Mouse (Mus musculus) left cerebral cortex, adult 11 months (tissue): Measurements from ENCODE around the gene Ugt1a10.
"Not testable (repeated sequence)": the region's sequence is repeated elsewhere in the genome, so short reads cannot be mapped to it uniquely, and the experiment has no call there.

Source experiments
- DNase-seq: peaks from one replicate; pipeline ENCODE4 v3.0.0; 2022; ENCODE audit warnings: low spot score

Ugt1a10 gene

DNA sequence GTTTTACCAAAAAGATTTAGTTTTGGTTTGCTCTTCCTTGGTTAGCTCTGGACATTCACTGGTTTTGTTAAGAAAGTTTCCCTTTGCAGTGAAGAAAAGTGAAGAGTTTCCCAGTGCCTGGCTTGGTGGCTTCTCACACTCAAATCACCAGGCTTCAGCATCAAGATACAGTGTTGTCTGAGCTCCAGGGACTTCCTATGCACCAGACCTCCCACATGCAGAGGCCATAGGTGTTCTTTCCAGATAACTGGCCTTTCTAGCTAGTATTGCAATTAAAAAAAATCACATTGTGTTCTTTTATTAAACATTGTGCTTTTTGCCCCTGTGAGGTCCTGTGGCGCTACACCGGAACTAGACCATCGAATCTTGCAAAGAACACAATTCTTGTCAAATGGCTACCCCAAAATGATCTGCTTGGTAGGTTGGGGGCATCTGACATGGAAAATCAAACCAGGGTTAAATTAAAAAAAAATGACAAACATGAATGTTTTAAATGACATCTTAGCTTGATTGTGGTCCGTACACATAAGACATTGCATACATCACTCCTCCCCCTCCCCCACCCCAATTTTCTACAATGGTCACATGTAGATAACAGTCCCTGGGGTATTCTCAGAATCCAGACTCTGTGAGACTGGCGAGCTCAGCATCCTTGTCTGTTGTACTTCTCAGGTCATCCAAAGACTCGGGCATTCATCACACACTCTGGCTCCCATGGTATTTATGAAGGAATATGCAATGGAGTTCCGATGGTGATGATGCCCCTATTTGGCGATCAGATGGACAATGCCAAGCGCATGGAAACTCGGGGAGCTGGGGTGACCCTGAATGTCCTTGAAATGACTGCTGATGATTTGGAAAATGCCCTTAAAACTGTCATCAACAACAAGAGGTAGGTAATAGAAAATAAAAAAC, 160.5 kb downstream of the Ugt1a10 start:
- DNase-seq = no peak

DNA sequence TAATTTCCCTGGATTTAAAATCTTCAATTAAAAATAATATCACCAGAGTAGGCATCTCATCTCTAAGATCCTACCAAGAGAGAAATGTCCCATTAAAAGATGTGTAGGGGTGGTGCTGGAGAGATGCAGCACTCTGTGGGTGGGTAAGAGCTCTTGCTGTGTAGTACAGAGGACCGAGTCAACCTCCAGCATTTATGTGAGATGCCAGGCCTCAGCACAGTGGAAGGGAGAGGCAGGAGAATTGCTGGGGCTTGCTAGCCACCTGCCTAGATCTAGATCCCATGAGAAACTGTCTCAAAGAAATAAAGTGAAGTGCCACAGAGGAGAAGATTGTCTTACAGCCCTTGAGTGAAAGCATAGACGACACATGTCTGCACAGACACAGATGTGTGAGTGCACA, 161.4 kb downstream of the Ugt1a10 start:
- no peak for DNase-seq

DNA sequence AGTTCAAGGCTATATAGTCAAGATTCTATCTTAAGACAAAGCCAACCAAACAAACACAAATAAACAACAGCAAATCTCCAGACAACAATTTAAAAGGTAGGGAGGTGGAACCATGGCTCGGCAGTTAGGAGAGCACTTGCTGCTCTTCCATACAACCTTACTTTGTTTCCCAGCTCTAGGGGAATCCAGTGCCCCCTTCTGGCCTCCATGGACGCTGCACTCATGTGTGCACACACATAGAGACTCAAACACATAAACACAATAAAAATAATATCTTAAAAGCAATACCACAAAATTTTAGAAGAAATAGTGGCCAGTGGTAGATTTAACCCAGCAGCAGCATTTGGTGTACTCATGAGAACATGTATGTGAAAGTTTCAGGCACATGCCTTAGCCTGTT, 162.0 kb downstream of the Ugt1a10 start:
- DNase-seq = no peak

DNA sequence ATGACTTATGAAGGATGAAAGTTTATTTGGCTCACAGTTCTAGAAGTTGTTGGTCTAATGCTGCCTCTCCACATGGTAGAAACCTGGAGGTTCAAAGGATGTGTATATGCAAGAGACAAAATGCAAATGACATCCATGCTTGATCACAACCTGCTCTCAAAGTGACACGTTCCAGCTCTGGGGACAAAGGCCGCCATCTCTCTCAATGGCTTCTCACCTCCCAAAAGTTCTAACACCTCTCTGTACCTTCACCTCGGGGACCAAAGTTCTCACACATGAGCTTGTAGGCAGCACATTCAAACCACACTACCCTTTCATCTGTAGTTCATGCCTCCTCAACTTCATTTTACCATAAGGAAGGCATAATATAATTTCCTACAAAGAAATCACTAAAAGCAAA, 162.4 kb downstream of the Ugt1a10 start:
- DNase-seq = no peak

DNA sequence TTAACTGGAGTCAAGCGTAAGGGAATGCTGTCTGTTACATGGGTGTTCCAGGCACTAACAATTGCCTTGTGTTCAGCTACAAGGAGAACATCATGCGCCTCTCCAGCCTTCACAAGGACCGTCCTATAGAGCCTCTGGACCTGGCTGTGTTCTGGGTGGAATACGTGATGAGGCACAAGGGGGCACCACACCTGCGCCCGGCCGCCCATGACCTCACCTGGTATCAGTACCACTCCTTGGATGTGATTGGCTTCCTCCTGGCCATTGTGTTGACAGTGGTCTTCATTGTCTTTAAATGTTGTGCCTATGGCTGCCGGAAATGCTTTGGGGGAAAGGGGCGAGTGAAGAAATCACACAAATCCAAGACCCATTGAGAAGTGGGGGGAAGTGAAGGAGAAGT, 162.9 kb downstream of the Ugt1a10 start:
- DNase-seq = no peak

DNA sequence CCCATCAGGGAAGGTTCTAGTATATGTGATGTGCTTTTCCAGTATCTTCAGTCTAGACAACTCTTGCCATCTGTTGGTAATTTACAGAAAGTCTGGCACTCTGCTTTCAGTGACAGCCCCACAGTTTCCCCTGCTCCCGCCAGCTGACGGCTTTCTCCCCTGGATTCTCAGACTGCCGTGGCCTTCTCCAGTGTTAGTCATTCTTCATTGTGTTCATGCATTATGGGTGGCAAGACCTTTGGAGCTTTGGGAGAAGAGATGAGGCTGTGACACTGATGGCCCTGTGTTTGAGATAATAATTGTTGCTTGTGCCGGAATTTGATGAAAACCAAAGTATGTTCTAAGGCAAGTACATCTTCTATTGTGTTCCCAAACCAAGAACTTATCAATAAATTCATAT, 163.4 kb downstream of the Ugt1a10 start:
- DNase-seq = no peak

DNA sequence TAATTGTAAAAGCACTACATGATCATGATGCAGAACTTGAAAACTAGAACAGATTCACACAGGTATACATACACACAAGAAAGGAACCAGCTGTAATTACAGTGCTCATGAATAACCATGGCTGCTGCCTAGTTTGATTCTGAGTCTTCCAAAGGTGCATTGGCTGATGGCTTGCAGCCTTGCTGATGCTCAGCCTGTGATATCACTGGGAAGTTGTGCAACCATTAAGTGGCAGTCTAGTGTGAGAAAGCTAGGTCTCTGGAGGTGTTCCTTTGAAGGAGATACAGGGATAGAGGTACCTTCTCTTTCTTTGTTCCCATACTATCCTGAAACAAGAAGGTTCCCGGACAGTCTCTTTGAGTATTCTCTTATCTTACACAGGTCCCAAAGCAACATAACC, 163.9 kb downstream of the Ugt1a10 start:
- DNase-seq = no peak

DNA sequence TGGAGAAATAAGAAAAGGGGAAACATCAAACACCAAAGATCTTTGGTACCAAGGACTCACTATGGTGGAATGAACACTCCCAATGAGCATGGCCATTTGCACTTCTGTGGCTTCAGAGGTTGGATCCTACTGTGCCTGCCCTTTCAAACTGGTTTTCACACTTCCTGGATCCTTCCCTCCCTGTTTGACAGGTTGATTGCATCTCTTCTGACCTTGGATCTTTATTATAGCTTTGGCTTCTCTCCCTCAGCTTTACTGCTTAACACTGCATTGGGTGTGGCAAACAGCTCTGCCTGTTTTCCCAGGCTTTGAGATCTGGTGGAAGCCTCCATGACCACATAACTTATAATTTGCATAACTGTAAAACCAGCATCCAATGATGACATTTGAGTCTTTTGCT, 165.1 kb downstream of the Ugt1a10 start:
- DNase-seq = no peak

DNA sequence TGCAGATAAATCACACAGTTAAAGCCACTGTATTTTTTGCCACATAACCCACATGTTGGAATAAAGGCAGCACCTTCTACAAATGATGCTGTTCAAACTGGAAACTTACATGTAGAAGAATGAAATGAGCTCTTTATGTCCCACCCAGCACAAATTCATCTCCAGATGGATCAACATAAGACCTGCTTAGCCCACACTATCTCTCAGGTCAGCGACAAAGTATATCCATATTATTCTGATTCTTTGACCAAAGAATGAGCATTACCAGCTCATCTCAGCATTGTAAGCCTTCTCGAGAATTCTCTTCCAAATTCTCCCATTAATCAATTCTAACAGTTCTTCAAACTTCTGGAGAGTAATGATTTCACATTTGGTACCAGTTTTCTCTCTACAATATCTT, 167.0 kb downstream of the Ugt1a10 start:
- no peak for DNase-seq

DNA sequence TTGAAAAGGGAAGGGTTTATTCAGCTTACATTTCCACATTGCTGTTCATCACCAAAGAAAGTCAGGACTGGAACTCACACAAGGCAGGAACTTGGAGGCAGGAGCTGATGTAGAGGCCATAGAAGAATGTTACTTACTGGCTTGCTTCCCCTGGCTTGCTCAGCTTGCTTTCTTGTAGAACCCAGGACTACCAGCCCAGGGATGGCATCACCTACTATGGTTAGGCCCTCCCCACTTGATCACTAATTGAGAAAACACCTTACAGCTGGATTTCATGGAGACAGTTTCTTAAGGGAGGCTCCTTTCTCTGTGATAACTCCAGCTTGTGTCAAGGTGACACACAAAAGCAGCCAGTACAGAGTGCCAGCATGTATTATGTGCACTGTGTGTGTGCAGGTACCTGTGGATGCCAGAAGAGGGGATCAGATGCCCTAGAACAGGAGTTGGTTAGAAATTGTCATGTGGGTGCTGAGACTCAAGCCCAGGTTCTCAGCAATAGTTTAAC, 167.9 kb downstream of the Ugt1a10 start:
- not testable (repeated sequence) for DNase-seq

DNA sequence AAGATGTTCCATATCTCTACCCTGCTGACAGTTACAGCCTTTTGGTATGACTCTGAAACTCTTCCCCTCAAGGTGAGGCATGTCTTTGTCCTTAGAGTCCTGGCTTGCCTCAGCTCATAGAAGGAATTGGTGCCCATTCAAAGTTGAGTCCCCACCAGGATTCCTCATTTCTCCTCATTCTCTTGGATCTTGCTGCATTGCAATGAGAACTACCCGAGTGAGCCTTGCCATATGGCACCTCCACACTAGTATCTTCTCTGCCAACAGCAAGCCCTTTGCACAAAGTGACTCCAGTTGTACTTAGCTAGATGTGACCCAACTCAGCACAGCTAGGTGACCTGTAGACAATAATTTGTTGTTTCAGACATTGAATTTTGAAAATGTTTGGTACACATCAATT, 168.4 kb downstream of the Ugt1a10 start:
- DNase-seq = no peak

DNA sequence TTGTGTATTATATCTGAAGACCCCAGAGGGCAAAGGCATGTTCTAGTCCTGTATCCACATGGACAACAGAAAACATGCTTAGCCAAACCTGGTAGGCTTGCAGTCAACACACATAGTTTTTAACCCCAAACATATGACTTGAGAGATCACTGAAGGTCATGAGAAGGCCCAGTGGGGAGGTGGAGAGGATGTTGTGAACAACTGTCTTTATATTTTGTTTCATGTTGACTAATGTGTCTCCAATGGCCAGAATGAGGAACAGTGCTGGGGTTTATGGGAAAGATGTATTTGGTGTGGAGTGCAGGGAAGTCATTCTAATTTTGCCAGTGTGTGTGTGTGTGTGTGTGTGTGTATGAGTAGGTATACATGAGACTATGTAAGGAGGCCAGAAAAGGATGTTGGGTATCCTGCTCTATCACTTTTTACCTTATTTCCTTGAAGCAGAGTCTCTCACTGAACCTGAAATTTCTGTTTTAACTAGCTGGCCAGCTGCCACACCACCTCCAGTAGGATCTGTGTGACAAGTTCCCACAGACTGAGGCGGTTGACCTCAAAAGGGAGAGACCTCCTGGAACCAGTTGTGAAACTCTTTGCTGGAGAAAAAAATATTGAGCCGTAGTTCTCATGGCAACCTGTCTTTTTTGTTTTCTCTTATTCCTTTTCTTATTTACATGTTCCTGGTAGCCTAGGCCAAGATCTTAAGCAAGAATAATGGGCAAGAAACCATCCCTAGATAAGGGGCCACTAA, 169.0 kb downstream of the Ugt1a10 start:
- DNase-seq = no peak

DNA sequence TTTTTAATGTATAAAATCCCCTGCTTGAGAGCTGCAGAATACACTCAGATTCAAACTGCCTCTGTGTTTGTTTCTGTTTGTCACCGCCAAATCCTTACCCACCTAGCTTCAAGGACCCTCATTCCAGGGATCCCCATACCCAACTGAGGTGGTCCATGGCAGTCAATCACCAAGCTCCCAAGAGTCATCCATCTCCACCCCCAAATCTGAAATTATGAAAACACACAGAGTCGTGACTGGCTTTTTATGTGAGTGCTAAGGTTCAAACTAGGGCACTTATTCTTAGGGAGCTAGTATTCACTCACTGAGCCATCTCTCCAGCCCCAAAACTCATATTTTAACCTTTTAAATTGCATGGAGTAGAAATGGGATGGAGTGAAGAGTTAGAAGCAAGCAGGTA, 170.1 kb downstream of the Ugt1a10 start:
- DNase-seq = not testable (repeated sequence)

DNA sequence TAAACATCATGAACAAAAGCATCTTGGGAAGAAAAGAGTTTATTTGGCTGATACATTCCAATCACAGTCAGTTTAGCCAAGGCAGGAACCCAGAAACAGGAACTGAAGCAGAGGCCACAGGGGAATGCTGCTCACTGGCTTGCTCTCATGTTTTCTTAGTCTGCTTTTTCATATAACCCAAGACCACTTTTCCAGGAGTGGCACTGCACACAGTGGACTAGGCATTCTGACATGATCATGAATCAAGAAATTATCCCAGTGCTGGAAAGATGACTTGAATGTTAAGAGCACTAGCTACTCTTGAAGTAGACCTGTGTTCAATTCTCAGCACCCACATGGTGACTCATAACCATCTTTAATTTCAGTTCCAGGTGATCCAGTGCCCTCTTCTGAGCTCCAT, 170.6 kb downstream of the Ugt1a10 start:
- DNase-seq = no peak

DNA sequence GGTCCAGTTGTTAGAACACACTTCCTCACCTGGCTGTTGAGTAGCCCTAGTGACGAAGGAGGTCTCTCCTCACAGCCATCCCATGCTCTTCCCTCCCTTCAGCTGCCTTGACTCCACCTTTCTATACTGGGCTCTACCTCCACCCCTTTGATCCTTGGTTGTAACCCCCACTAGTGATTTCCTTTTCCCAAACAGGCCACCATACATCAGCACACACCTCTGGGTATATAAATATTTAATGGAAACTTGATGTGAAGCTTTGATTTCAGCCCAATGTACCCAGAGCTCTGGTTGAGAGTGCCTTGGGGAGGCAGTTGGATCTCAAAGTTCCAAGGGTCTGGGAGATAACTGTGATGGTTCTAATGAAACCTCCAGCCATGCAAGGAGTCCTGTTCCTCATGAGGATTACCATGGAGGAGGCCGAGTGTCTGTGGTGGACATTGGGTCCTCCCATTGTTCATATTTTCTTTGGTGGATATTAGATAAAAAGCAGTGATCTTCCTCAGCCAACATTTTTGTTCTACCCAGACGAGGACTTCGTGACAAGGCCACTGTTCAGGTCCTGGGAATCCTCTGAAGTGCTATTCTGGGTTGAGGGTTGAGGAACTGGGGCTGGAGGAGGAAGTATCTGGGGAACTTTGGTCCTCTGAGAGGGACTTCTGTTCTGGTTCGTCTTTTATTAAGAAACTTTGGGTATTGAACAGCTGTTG, 171.6 kb downstream of the Ugt1a10 start, which contains the start of gene Mroh2a:
Gene Mroh2a (plus strand): TSS at position 317 of the 710 bp plus-strand sequence.
- DNase-seq = no peak

DNA sequence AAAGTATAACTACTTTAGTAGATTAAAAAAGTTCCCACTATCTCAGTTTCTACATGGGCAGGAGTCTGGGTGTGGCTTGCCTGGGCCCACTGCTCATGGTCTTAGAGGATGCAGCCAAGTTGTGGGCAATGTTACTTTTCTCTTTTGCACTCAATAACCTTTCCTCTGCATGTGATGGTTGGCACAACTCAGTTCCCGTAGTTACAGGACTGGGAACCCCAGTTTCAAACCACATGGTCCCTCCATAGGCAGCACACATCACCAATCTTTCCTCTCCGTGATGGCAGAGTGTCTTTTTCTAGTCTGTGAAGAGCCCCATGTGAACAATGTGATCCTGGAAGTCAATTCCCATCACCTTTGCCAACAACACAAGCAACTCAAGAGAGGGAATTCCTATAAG, 172.3 kb downstream of the Ugt1a10 start:
- no peak for DNase-seq

DNA sequence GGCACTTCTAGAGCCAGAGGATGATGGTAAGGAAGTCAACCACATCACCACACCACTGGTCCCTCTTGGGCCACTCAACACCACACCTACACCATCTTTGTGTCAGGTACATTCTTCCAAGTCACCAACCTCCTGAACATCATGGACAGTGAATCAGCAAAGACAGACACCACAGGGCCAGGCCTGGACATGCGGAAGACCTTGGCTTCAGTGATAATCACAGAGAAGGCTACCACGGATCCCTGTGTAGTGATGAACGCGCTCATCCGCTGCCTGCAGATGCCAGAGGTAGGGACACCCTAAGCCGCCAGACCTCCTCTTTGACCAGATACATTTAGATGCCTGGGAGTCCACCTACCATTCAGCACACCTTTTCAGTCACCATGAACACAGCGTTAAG, 172.9 kb downstream of the Ugt1a10 start:
- DNase-seq = no peak

DNA sequence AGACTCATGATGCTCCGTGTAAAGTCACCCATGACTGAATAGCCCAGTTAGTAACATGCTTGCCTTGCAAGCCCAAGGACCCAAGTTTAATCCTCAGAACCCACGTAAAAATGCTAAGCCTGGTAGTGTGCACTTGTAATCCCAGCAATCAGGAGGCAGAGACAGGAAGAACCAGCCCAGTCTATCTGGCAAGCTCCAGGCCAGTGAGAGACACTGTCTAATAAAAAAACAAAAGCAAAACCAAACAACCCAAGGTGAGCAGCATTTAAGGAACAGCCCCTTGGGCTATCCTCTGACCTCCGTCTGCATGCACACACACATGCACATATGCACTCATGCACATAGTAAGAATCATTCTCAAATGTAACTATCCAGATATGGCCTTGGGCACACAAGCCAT, 174.4 kb downstream of the Ugt1a10 start:
- DNase-seq = no peak

DNA sequence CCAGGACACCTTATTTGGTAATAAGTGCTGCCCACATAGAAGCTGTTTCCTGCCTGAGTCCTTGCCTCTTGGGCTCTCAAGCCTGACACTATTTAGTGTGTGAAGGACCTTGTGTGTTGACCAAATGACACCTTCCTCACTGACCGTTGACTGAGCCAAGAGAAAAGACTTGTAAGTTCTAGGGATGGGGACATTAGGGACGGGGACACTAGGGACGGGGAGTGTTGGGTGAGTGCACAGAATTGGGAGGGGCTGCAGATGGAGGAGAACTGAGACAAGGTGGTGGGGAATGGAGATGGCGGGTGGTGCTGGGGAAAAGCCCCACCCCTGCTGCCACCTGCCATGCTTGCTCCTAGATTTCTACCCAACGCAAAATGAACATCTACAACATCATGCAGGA, 174.8 kb downstream of the Ugt1a10 start:
- no peak for DNase-seq

DNA sequence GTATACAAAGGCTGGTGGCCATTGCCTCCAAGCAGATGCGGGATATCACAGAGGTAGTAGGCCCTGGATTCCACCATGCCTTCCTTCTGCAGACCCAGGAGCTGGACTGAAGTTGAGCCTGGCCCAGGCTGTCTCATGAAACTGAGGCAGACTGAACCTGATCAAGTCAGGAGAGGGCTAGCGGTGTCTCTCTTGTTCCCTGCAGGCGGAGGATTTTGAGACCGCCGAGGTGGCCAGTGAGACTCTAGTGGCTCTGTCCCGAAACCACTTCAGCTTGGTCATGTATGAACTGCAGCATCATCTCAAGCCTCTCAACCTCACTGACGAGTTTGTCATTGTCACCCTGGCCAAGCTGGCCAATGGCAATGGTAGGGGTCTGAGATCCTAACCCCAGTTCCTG, 175.2 kb downstream of the Ugt1a10 start:
- DNase-seq = no peak

DNA sequence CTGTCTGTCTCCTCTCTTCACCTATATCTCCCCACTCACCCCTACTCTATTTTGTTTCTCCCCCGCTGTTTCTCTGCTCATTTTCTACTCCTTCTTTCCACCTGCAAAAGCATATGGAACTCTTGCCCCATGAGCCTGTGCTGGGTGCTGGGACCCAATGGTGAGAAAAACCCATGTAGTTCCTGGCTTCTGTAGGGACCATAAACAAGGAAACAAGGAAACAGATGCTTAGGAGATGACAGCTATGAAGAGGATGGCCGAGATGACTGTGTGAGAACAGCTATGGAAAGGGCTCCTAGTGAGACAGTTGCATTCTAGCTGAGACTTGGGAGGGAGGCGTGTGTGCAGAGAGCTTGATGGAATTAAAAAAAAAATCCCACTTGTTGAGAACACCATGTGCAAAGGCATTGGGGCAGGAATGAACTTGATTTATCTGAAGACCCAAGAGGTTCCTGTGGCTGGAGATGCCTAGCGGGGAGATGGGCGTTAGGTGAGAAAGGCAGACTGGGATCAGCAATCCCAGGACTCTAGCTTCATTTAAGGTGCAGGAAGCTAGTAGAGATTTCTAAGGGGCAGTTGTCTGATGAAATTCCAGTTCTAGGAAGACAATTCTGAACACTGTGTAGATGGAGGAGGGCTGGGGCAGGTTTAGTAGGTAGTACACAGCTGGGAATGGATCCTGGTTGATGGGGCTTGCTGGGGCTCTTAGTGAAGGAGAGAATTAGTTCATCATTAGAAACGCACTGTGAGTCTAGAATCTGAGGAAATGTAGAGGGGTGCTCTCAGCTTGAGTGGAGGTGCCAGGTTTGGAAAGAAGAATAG, 176.0 kb downstream of the Ugt1a10 start:
- no peak for DNase-seq
